Mouse (Mus musculus): ENCODE data around the gene Hdhd5. TPM values are rescaled to one million over a fixed set of nuclear protein-coding genes. Genes with fewer than 3 reads are reported as not detected.

Gene Hdhd5
- polyA plus RNA-seq, 1 experiment = 4.8 TPM

DNA sequence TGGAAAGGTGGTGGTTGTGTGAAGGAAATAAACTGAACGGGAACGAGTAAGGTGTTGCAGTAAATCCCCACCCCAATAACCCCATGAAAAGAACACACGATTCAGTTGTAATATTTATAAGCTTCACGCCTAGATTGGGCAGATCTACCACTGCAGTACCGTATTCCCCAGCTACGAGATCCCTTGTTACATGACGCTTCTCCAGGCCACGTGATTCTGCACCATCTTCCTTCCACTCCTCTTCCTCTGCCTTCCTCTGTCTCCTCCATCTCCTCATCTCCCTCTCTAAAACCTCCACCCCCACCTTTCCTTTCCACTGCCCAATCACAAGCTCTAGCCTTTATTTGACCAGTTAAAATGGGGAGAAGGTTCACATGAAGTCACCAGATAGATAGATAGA lies 25.5 kb upstream of the Hdhd5 start:
- no peaks in the 10 kb centered on the region for H3K36me3 ChIP-seq (replicated peaks; ENCODE audit: low read length)
- peaks cover 7% of the 10 kb centered on the region; the same call in 1 of the 2 replicates for H3K9me3 ChIP-seq
- H3K4me3 ChIP-seq (replicated peaks) = no peak overlapping the region
- peaks cover 27% of the 10 kb centered on the region for H3K4me1 ChIP-seq
- H3K27me3 ChIP-seq (replicated peaks) = peaks cover 47% of the 10 kb centered on the region
- TF ChIP-seq GATA1 (IDR thresholded peaks at IDR 0.05; ENCODE audit: borderline replicate concordance, low read length) (no peak), FLI1 (IDR thresholded peaks at IDR 0.05; ENCODE audit: low read length) (no peak)

DNA sequence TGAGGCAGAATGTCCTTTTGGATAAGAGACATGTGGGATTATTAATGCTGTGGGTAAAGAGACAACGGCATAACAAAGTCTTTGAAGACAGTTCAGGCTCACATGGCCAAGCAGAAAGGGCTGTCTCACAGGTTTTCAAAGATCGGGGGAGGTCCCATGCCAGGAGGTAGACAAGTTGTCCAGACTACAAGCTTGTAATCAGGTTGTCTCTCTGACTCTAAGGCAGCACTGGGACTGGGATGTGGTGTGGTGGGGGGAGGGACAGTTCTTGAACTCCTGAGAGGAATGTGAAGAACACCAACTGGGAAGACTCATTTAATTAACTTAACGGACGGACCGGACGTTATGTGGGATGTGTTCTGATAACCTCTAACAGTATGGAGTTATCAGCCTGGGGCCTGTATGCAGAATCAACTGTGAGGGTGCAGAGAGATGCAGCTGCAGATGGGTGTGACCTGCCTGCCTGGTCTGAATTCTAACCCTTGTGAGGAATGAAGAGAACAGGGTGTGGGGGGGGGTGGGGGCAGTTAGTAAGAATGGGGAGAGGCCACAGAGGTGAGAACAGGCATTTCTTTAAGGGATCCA lies 25.0 kb upstream of the Hdhd5 start:
- H3K36me3 ChIP-seq (replicated peaks; ENCODE audit: low read length) = no peaks in the 10 kb centered on the region
- no peak overlapping the region for H3K4me3 ChIP-seq (replicated peaks)
- H3K4me1 ChIP-seq = peaks cover 27% of the 10 kb centered on the region
- H3K9me3 ChIP-seq = peaks cover 5% of the 10 kb centered on the region; the same call in 1 of the 2 replicates
- no peak for TF ChIP-seq GATA1 (IDR thresholded peaks at IDR 0.05; ENCODE audit: borderline replicate concordance, low read length)
- TF ChIP-seq FLI1 (IDR thresholded peaks at IDR 0.05; ENCODE audit: low read length) = no peak
- peaks cover 49% of the 10 kb centered on the region for H3K27me3 ChIP-seq (replicated peaks)

DNA sequence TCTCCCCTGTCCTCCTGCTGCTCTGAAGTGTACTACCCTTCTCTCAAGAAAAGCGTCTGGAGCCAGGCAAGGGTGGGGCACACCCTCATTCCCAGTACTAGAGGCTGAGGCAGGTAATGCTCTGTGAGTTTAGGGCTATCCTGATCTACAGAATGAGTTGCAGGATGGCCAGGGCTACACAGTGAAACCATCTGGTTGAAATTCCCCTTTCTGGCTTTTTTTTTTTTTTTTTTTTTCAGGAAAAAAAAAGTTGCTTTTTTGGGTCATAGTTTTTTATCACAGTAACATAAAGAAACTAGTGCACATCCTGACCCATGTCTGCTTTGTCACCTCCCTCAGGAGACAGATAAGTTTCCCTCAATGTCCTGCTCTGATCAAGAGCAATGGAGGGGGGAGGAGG lies 24.0 kb upstream of the Hdhd5 start:
- Histone ChIP-seq H3K9me3 (no peaks in the 10 kb centered on the region), H3K27me3 (replicated peaks) (peaks cover 46% of the 10 kb centered on the region), H3K4me1 (peaks cover 32% of the 10 kb centered on the region), H3K4me3 (replicated peaks) (no peak overlapping the region), H3K36me3 (replicated peaks; ENCODE audit: low read length) (no peaks in the 10 kb centered on the region)
- TF ChIP-seq GATA1 (IDR thresholded peaks at IDR 0.05; ENCODE audit: borderline replicate concordance, low read length) = no peak
- no peak for TF ChIP-seq FLI1 (IDR thresholded peaks at IDR 0.05; ENCODE audit: low read length)

DNA sequence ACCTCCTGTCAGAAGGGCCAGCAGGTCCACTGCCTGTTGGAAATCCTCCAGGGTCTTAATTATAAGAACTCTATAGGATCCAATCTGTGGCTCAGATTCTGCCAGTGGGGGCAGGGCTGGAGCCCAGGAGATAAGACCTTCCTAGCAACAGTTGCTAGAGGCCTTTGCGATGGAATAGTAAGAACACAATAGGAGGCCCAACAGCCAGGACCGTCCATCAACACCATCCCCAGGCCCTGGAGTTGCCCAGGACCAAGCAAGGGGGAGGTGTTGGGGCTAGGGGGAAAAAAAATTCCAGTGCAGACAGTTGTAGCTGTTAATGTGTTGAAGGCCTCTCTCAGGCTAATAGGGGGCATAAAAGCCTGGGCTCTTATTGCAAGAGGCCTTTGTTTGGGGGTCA lies 19.1 kb upstream of the Hdhd5 start:
- TF ChIP-seq FLI1 (IDR thresholded peaks at IDR 0.05; ENCODE audit: low read length) (no peak), GATA1 (IDR thresholded peaks at IDR 0.05; ENCODE audit: borderline replicate concordance, low read length) (no peak)
- no peak overlapping the region for H3K4me3 ChIP-seq (replicated peaks)
- peaks cover 19% of the 10 kb centered on the region for H3K4me1 ChIP-seq
- H3K9me3 ChIP-seq = 0 out of 2 replicates have a peak, but pooled peaks cover 5% of the 10 kb centered on the region
- peaks cover 46% of the 10 kb centered on the region for H3K27me3 ChIP-seq (replicated peaks)
- H3K36me3 ChIP-seq (replicated peaks; ENCODE audit: low read length) = no peaks in the 10 kb centered on the region

DNA sequence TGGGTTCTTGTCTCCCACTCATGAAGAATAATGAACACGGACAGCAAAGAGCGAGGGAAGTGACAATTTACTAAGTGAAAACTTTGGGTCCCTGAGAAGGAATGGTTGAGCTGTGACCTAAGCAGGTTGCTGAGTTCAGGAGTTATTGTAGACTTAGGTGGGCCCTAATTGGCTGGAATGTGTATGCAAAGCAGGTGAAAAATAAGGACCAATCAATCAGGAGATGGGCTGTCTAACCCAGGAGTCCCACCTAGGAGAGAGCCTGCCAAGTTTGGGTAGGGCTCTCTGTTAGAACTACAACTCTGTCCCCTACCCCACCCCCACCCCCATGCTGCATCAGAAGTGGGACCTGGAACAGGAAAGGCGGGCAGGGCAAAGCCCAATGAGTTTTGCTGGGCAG lies 17.5 kb upstream of the Hdhd5 start:
- no peak for TF ChIP-seq GATA1 (IDR thresholded peaks at IDR 0.05; ENCODE audit: borderline replicate concordance, low read length)
- H3K4me3 ChIP-seq (replicated peaks) = no peak overlapping the region
- peaks cover 7% of the 10 kb centered on the region; the same call in 1 of the 2 replicates for H3K4me1 ChIP-seq
- no peaks in the 10 kb centered on the region for H3K36me3 ChIP-seq (replicated peaks; ENCODE audit: low read length)
- H3K9me3 ChIP-seq = peaks cover 11% of the 10 kb centered on the region
- peaks cover 38% of the 10 kb centered on the region for H3K27me3 ChIP-seq (replicated peaks)

DNA sequence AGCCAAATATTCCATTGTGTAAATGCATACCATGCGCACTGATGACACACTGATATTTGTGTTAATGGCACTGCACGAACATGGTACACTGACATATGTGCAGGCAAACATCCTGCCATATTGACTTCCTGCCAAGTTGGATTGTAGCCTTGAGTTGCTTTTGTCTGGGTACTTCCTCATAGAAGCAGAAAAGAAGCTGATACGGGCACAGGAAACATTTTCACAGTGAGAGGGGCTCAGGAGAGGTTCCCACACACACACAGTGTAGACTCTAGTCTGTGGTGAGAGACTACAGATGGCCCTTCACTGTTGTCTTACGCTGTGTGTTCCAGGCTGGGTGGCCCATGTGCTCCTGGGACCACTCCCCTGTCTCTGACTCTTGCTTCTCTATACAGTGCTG lies 15.9 kb upstream of the Hdhd5 start:
- peaks cover 19% of the 10 kb centered on the region for H3K9me3 ChIP-seq
- H3K27me3 ChIP-seq (replicated peaks) = peaks cover 30% of the 10 kb centered on the region
- H3K4me1 ChIP-seq = peaks cover 7% of the 10 kb centered on the region; the same call in 1 of the 2 replicates
- H3K36me3 ChIP-seq (replicated peaks; ENCODE audit: low read length) = no peaks in the 10 kb centered on the region
- H3K4me3 ChIP-seq (replicated peaks) = no peak overlapping the region
- TF ChIP-seq FLI1 (IDR thresholded peaks at IDR 0.05; ENCODE audit: low read length) = no peak
- TF ChIP-seq GATA1 (IDR thresholded peaks at IDR 0.05; ENCODE audit: borderline replicate concordance, low read length) = no peak

DNA sequence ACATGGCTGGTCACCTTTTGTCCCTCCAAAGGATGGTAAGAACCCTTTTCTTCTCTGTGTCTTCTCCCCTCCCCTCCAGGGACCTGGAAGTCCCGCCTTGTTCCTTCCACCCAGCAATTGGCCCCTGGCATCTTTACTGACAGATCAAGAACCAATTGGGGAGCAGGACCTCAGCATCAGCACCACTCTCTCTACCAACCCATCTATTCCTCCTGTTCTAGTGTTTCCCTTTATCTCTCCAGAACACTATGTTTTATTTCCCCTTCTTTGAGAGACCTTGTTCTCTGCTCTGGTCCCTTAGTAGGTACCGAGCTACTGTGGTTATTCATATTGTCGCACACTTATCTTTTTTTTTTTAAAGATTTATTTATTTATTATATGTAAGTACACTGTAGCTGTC lies 15.2 kb upstream of the Hdhd5 start:
- Histone ChIP-seq H3K4me1 (peaks cover 9% of the 10 kb centered on the region; the same call in 1 of the 2 replicates), H3K4me3 (replicated peaks) (no peak overlapping the region), H3K36me3 (replicated peaks; ENCODE audit: low read length) (no peaks in the 10 kb centered on the region), H3K27me3 (replicated peaks) (peaks cover 26% of the 10 kb centered on the region), H3K9me3 (peaks cover 19% of the 10 kb centered on the region)
- no peak for TF ChIP-seq FLI1 (IDR thresholded peaks at IDR 0.05; ENCODE audit: low read length)
- TF ChIP-seq GATA1 (IDR thresholded peaks at IDR 0.05; ENCODE audit: borderline replicate concordance, low read length) = no peak

DNA sequence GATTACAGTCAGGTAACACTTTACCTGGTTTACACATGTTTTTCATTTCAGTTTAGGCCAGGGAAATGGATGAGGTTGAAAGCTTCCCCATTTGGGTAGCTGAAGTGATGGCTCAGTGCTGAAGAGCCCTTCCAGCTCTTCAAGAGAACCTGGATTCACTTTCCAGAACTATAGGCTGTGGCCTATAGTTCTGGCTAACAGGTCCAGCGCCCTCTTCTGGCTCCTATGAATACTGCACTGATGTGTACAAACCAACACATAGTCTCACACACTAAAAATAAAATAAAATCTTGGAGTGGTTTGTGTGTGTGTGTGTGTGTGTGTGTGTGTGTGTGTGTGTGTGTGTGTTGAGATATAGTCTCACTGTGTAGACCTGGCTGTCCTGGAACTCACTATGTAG lies 10.9 kb upstream of the Hdhd5 start:
- H3K36me3 ChIP-seq (replicated peaks; ENCODE audit: low read length) = no peaks in the 10 kb centered on the region
- H3K4me3 ChIP-seq (replicated peaks) = no peak overlapping the region
- H3K9me3 ChIP-seq = peaks cover 19% of the 10 kb centered on the region
- TF ChIP-seq FLI1 (IDR thresholded peaks at IDR 0.05; ENCODE audit: low read length) (no peak), GATA1 (IDR thresholded peaks at IDR 0.05; ENCODE audit: borderline replicate concordance, low read length) (no peak)
- peaks cover 24% of the 10 kb centered on the region for H3K27me3 ChIP-seq (replicated peaks)
- peaks cover 17% of the 10 kb centered on the region for H3K4me1 ChIP-seq

DNA sequence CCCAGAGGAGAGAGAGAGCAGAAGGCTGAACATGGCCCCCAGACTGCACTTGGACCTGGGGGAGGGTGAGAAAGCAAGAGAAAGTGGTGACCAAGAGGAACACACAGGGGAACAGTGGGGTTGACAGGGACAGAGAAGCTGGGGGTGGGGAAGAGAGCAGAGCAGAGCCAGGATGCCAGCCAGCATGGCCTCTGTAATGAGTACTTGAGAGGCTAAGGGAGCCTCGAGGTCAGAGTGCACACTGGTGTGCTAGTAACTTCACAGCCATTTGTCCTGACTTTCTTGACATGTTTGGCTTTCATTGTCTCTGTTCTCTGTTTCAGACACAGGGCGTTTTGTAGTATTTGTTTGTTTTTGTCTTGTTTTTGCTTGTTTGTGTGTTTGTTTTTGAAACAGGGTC lies 10.3 kb upstream of the Hdhd5 start:
- no peaks in the 10 kb centered on the region for H3K36me3 ChIP-seq (replicated peaks; ENCODE audit: low read length)
- TF ChIP-seq FLI1 (IDR thresholded peaks at IDR 0.05; ENCODE audit: low read length) (no peak), GATA1 (IDR thresholded peaks at IDR 0.05; ENCODE audit: borderline replicate concordance, low read length) (no peak)
- no peak overlapping the region for H3K4me3 ChIP-seq (replicated peaks)
- peaks cover 17% of the 10 kb centered on the region for H3K4me1 ChIP-seq
- peaks cover 23% of the 10 kb centered on the region for H3K27me3 ChIP-seq (replicated peaks)
- peaks cover 19% of the 10 kb centered on the region for H3K9me3 ChIP-seq

DNA sequence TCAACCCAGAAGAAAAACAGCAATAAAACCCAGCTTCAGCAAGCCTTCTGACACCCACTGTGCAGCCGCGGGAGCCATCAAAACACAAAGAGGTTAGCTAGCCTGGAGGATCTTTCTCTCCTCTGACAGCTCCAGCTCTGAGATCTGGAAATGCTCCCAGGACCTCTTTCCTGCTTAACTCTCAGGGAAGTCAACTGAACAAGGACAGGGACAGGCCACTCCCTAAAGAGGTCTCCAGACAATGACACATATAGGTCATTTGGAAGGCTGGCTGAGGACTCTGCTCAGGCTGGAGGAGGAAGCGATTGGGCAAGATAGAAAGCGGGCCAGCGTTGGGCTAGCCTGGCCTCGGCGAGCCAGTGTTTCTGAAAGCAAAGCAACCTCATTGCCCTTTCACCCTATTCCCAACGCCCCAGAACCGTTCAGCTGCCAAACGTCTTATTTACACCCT lies 8.7 kb upstream of the Hdhd5 start:
- Histone ChIP-seq H3K27me3 (replicated peaks) (peaks cover 25% of the 10 kb centered on the region), H3K9me3 (peaks cover 14% of the 10 kb centered on the region), H3K4me3 (replicated peaks) (no peak overlapping the region), H3K4me1 (peaks cover 17% of the 10 kb centered on the region), H3K36me3 (replicated peaks; ENCODE audit: low read length) (no peaks in the 10 kb centered on the region)
- no peak for TF ChIP-seq FLI1 (IDR thresholded peaks at IDR 0.05; ENCODE audit: low read length)
- no peak for TF ChIP-seq GATA1 (IDR thresholded peaks at IDR 0.05; ENCODE audit: borderline replicate concordance, low read length)

Measured in megakaryocyte, embryonic 14.5 days (primary cell).